Mouse (Mus musculus) thymus, adult 2 months (tissue): ENCODE results near the gene Idh3a.

ENCODE experiments used
- CTCF ChIP-seq: fragments of 200-500 bp; IDR thresholded peaks from 2 replicates; pipeline ENCODE4 v1.5.1; 2012; ENCODE audit warnings: mild to moderate bottlenecking, control low read depth, low read length, moderate library complexity, borderline replicate concordance; ENCODE audit not compliant: control insufficient read depth, poor library complexity, insufficient read depth; ENCODE audit errors: extremely low read depth
- POLR2A ChIP-seq: fragments of 200-500 bp; IDR thresholded peaks from 2 replicates; pipeline ENCODE4 v1.6.1; 2012; ENCODE audit warnings: mild to moderate bottlenecking, low read length, control low read depth, moderate library complexity; ENCODE audit not compliant: control insufficient read depth, poor library complexity, insufficient read depth; ENCODE audit errors: extremely low read depth

GRCm38 (mm10) chr9:54628752-54629151, 42.6 kb downstream of the Idh3a start:
- TF ChIP-seq CTCF (no peak), POLR2A (no peak)
